Mouse (Mus musculus) layer of hippocampus, adult 8-10 months (tissue): ENCODE data around the gene Vmn1r1. TPM values are rescaled to one million over a fixed set of nuclear protein-coding genes. Genes with fewer than 3 reads are reported as not detected.

Experiments used
- total RNA-seq, 4 experiments: library from RNA; stranded (reverse); gene quantifications; 2 replicates each; pipeline ENCODE4 v1.2.4; 2022

The Vmn1r1 gene
- total RNA-seq, 4 experiments from 2014 or later, result not detected

Other genes with a start within 250 kb of the Vmn1r1 start
- gene Enah, start 144.5 kb downstream of the Vmn1r1 start, total RNA-seq, result 100 to 1,000 TPM; 174 to 214 (median 191) TPM
- gene Srp9, start 39.7 kb downstream of the Vmn1r1 start, total RNA-seq, result 10 to 100 TPM; 59.2 to 68.1 (median 65.4) TPM
- 10 to 100 TPM; 74.3 to 83.6 (median 79.5) TPM for gene Degs1, start 118.3 kb upstream of the Vmn1r1 start, total RNA-seq
- gene Fbxo28, start 177.1 kb upstream of the Vmn1r1 start, total RNA-seq, result 10 to 100 TPM; 42.6 to 52.8 (median 49.5) TPM
- 10 to 100 TPM; 29.3 to 34.7 (median 31.2) TPM for gene Trp53bp2, start 244.7 kb upstream of the Vmn1r1 start, total RNA-seq